Mouse (Mus musculus): ENCODE results near the gene Phf23. TPM values are rescaled to one million over a fixed set of nuclear protein-coding genes. Genes with fewer than 3 reads are reported as not detected.
"Not testable (repeated sequence)": the region's sequence is repeated elsewhere in the genome, so short reads cannot be mapped to it uniquely, and the experiment has no call there.

The Phf23 gene
- polyA plus RNA-seq (2015; fragmentation: Nextera tagmentation; extraction: Ambion mirVana), result 75.0 and 78.2 TPM in 2 replicates

DNA sequence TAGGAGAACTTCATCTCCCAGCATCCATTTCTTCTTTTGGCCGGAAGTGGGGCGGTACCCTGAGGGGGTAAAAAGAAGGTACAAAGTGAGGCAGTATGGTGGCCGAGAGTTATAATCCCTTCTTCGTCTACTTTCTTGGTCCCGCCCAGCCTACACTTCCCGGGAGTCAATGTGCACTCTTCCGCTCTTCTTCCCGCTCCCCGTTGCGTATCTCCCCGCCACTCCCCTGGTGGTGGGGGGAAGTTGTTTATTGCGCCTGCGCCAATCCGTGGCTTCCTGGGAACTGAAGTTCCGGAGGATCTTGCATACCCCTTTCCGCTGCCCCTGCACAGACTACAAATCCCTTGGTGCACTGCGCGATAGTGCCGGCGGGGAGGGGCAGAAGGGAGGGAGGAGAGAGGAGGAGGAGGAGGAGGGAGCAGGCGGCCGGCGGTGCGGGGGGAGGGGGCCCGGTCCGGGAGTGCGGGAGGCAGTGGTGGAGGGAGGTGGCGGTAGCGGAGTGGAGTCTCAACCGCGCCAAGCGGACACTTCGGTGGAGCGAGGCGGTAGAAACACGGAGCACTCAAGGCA, at the start of gene Phf23:
Gene Phf23 (plus strand): TSS at position 387 of the 570 bp plus-strand sequence.
- peak within 1 kb of the TSS; percentile 100 for H3K9ac ChIP-seq
- H3K4me1 ChIP-seq, result peaks cover 32% of the 10 kb centered on the region
- ATAC-seq (ENCODE audit: borderline replicate concordance, extremely low read depth, low FRiP score, low TSS enrichment), result peak; percentile 82
- peaks cover 40% of the 10 kb centered on the region for H3K36me3 ChIP-seq
- no peaks in the 10 kb centered on the region for H3K9me3 ChIP-seq
- peak within 1 kb of the TSS; percentile 99 for H3K27ac ChIP-seq
- H3K4me3 ChIP-seq, result peak within 1 kb of the TSS; percentile 97
- peak within 1 kb of the TSS; percentile 55 for H3K4me2 ChIP-seq
- H3K27me3 ChIP-seq, result no peaks in the 10 kb centered on the region
- under 1% methylated on average over 36 of the region's 36 CpGs for WGBS

GRCm38 (mm10) chr11:69945997-69946891, 49.3 kb upstream of the Phf23 start:
- Histone ChIP-seq H3K9me3 (no peaks in the 10 kb centered on the region), H3K27ac (0 out of 2 replicates have a peak overlapping the region, but pooled peaks have one; percentile 88), H3K4me2 (peak overlapping the region; percentile 71; the same call in 1 of the 2 replicates), H3K4me1 (peaks cover 29% of the 10 kb centered on the region), H3K4me3 (peak overlapping the region; percentile 50; the same call in 1 of the 2 replicates), H3K27me3 (no peaks in the 10 kb centered on the region; the same call in 1 of the 2 replicates), H3K9ac (no peak overlapping the region), H3K36me3 (peaks cover 12% of the 10 kb centered on the region)
- WGBS, result 84% methylated on average over 18 of the region's 18 CpGs
- no peak for ATAC-seq (ENCODE audit: borderline replicate concordance, extremely low read depth, low FRiP score, low TSS enrichment)

GRCm38 (mm10) chr11:69947337-69948065, 48.1 kb upstream of the Phf23 start:
- no peaks in the 10 kb centered on the region for H3K9me3 ChIP-seq
- peak overlapping the region; percentile 71 for H3K4me2 ChIP-seq
- no peaks in the 10 kb centered on the region; the same call in 1 of the 2 replicates for H3K27me3 ChIP-seq
- 1% methylated on average over 29 of the region's 29 CpGs for WGBS
- H3K9ac ChIP-seq, result peak overlapping the region; percentile 46
- ATAC-seq (ENCODE audit: borderline replicate concordance, extremely low read depth, low FRiP score, low TSS enrichment), result peak; percentile 46
- peaks cover 31% of the 10 kb centered on the region for H3K4me1 ChIP-seq
- H3K4me3 ChIP-seq, result peak overlapping the region; percentile 50
- peak overlapping the region; percentile 88 for H3K27ac ChIP-seq
- peaks cover 12% of the 10 kb centered on the region for H3K36me3 ChIP-seq

- 0% methylated on average over 34 of the region's 34 CpGs for WGBS
- H3K27me3 ChIP-seq, result no peaks in the 10 kb centered on the region; the same call in 1 of the 2 replicates
- peaks cover 12% of the 10 kb centered on the region for H3K36me3 ChIP-seq
- H3K4me3 ChIP-seq, result peak within 1 kb of the TSS; percentile 50
- peak within 1 kb of the TSS; percentile 88 for H3K27ac ChIP-seq
- ATAC-seq (ENCODE audit: borderline replicate concordance, extremely low read depth, low FRiP score, low TSS enrichment), result peak; percentile 93
- H3K4me1 ChIP-seq, result peaks cover 37% of the 10 kb centered on the region
- H3K9ac ChIP-seq, result peak within 1 kb of the TSS; percentile 46
- H3K9me3 ChIP-seq, result no peaks in the 10 kb centered on the region
- peak within 1 kb of the TSS; percentile 71 for H3K4me2 ChIP-seq
Observed at GRCm38 (mm10) chr11:69948066-69948762, 47.4 kb upstream of the Phf23 start, which contains the start of gene Slc2a4. Slc2a4 (minus strand) TSS chr11:69948188.

DNA sequence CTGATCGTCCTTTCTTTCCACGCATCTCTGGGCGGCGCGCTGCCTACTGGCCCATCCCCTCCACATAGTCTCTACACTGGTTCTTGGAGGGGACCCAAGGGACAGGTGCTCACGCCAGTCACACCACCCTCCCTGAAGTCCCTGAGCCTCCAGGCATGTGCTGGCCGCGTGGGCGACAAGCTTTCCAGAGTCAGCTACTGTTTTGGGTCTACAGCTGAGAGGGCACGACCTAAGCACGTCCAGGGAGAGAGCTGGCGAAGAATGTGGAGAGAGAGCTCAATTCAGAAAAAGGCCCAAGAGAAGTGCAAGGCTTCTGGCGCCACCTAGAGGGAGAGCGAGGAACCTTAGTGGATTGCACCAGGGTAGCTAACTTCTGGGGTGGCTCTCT, 46.8 kb upstream of the Phf23 start:
- 2% methylated on average over 14 of the region's 14 CpGs for WGBS
- Histone ChIP-seq H3K36me3 (peaks cover 12% of the 10 kb centered on the region), H3K4me2 (peak overlapping the region; percentile 71), H3K4me3 (peak overlapping the region; percentile 50), H3K9ac (peak overlapping the region; percentile 46; the same call in 1 of the 2 replicates), H3K4me1 (peaks cover 37% of the 10 kb centered on the region), H3K27me3 (no peaks in the 10 kb centered on the region; the same call in 1 of the 2 replicates), H3K9me3 (no peaks in the 10 kb centered on the region), H3K27ac (peak overlapping the region; percentile 88)
- peak; percentile 37 for ATAC-seq (ENCODE audit: borderline replicate concordance, extremely low read depth, low FRiP score, low TSS enrichment)

GRCm38 (mm10) chr11:69950807-69951459, 44.6 kb upstream of the Phf23 start:
- Histone ChIP-seq H3K4me1 (peaks cover 36% of the 10 kb centered on the region), H3K4me2 (no peak overlapping the region), H3K9me3 (no peaks in the 10 kb centered on the region), H3K27ac (no peak overlapping the region), H3K9ac (no peak overlapping the region), H3K4me3 (no peak overlapping the region), H3K36me3 (no peaks in the 10 kb centered on the region), H3K27me3 (no peaks in the 10 kb centered on the region; the same call in 1 of the 2 replicates)
- 37% methylated on average over 4 of the region's 4 CpGs for WGBS
- ATAC-seq (ENCODE audit: borderline replicate concordance, extremely low read depth, low FRiP score, low TSS enrichment), result no peak

- Histone ChIP-seq H3K9ac (no peak overlapping the region), H3K27me3 (no peaks in the 10 kb centered on the region; the same call in 1 of the 2 replicates), H3K4me1 (peaks cover 22% of the 10 kb centered on the region), H3K27ac (no peak overlapping the region), H3K4me2 (no peak overlapping the region), H3K4me3 (no peak overlapping the region), H3K36me3 (no peaks in the 10 kb centered on the region), H3K9me3 (no peaks in the 10 kb centered on the region)
- no peak for ATAC-seq (ENCODE audit: borderline replicate concordance, extremely low read depth, low FRiP score, low TSS enrichment)
- WGBS, result 38% methylated on average over 1 of the region's 1 CpGs
Observed at GRCm38 (mm10) chr11:69952274-69952673, 43.3 kb upstream of the Phf23 start.

DNA sequence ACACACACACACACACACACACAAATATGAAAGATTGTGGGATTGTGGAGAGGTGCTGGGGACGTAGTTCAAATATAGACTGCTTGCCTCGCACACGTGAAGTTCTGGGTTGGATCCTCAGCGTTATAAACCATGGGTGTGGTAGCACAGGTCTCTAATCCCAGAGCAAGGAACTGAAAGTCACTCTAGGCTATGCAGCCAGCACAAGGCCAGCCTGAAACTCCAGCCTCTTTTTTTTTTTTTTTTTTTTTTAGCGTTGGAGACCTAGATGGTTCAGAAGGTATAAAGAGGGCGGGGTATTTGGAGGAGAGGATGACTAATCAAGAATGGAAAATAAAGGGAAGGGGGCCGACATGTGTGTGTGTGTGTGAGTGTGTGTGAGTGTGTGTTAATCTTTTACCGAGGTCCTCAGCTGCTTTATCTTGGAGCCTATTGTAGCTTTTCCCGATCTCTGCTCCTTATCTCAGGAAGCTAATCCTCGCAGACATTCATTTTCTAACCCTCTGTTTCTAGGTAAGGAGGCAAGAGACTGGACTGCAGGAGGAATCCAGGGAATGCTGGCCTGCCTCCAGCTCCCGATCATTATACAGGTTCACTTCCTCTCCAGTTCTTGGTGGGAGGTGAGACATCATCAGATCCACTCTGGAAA, 42.2 kb upstream of the Phf23 start:
- Histone ChIP-seq H3K4me3 (no peak overlapping the region), H3K9me3 (no peaks in the 10 kb centered on the region), H3K36me3 (no peaks in the 10 kb centered on the region), H3K9ac (no peak overlapping the region), H3K27ac (peak overlapping the region; percentile 47; the same call in 1 of the 2 replicates), H3K27me3 (no peaks in the 10 kb centered on the region; the same call in 1 of the 2 replicates), H3K4me1 (peaks cover 16% of the 10 kb centered on the region), H3K4me2 (no peak overlapping the region)
- no peak for ATAC-seq (ENCODE audit: borderline replicate concordance, extremely low read depth, low FRiP score, low TSS enrichment)
- WGBS, result 30% methylated on average over 11 of the region's 11 CpGs

DNA sequence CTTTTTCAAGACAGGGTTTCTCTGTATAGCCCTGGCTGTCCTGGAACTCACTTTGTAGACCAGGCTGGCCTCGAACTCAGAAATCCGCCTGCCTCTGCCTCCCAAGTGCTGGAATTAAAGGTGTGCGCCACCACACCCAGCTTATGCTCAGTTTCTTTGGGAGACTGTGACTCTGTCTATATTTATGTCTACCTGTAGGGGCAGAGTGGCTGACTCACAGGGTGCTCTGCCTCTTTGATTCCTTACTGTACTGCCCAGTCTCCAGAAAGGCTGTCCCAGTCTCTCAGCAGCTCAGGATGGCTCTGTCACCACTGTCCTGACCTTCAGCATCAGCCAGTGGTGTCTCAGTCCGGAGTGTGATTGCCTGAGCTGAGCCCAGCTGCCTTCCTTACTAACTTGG, 40.0 kb upstream of the Phf23 start:
- ATAC-seq (ENCODE audit: borderline replicate concordance, extremely low read depth, low FRiP score, low TSS enrichment); H3K27me3 ChIP-seq; H3K27ac ChIP-seq; H3K4me1 ChIP-seq; H3K9ac ChIP-seq; H3K4me2 ChIP-seq; H3K4me3 ChIP-seq; H3K36me3 ChIP-seq; H3K9me3 ChIP-seq: not testable (repeated sequence)
- 83% methylated on average over 4 of the region's 4 CpGs for WGBS

DNA sequence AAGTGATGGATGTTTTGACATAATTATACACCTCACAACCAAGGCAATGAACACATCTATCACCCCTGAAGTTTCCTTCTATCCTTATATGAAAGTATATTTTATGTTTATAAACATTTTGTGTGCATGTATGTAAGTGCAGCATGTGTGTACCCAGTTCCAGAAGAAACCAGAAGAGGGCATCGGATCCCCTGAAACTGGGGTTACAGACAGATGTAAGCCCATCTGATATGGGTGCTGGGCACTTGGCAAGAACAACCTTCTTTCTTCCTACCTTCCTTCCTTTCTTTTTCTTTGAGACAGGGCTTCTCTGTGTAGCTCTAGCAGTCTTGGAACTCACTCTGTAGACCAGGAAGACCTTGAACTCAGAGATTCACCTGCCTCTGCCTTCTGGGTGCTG, 39.4 kb upstream of the Phf23 start:
- no peaks in the 10 kb centered on the region for H3K9me3 ChIP-seq
- no peak overlapping the region for H3K9ac ChIP-seq
- 74% methylated on average over 1 of the region's 1 CpGs for WGBS
- no peak overlapping the region for H3K27ac ChIP-seq
- no peaks in the 10 kb centered on the region for H3K36me3 ChIP-seq
- no peaks in the 10 kb centered on the region; the same call in 1 of the 2 replicates for H3K27me3 ChIP-seq
- H3K4me1 ChIP-seq, result peaks cover 7% of the 10 kb centered on the region; the same call in 1 of the 2 replicates
- no peak overlapping the region for H3K4me3 ChIP-seq
- no peak for ATAC-seq (ENCODE audit: borderline replicate concordance, extremely low read depth, low FRiP score, low TSS enrichment)
- no peak overlapping the region for H3K4me2 ChIP-seq
